Mouse (Mus musculus) cerebellum, adult 11 months (tissue): ENCODE data around the gene Foxa2.

Source experiments
- DNase-seq: peaks from one replicate; pipeline ENCODE4 v3.0.0; 2022

Foxa2 gene

DNA sequence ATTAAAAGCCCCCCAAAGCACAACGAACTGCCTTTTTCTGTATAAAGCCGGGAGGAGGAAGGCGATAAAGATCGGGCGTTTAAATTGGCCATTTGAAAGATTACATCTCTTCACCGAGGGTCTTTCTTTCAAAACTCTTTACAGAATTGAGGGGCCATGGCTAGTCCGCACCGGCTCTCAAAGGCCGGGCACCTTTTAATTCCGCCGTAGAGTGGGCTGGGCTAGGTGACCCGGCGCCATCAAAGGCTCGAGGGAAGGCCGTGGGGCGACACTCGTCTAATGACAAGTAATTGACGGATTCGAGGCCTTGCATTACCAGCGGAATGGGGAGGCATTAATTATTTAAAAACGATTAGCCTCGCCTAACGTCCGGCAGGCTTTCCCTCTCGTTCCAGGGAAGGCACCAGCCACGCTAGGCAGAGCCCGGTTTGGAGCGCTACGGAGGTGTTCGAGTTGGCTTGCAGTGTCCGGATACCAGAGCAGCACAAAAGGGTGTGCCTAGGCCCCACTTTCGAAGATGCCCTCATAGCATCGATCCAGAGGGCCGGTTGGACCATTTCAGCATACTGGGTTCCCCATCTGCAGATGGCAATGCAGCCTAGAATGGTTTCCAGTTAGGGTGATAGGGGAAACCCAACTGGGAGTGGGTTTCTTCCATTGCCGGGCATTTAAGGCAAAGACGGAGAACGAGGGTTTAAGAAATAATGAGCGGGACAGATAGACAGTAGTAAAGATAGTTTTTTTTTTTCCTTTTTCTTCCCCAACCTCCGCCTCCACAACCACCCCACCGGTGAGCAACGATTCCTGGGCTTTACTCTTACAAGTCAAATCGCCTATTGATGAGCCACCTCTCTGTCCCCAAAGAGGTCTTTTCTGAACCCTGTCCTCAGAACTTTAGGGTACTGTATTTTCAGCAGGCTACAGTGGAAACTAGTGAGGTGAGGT is 8.1 kb downstream of the Foxa2 start:
- no peak for DNase-seq

DNA sequence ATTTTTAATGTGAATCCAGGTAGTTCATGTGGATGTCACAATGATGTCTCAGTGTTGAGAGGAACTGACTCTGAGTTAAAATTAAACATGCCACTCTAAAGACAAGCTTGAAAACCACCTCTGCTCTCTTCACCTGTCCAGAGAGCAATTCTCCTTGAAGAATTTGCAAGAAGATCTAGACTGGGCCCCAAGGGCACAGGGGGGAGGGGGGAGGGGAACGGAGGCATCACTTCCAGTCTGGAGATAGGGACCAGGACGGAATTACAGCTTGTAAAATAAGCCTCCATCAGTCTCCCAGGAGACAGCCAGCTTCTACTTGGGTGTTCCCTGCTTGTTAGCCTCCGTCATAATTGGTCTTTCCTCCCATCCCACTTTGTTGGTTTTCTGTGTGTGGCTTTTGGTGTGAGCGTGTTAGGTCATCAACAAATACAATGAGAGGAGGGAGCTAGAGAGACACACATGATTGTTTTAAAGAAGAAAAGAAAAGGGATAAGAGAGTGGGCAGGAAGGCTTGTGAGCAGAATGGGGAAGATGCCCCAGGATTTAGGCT is 10.1 kb downstream of the Foxa2 start:
- no peak for DNase-seq

DNA sequence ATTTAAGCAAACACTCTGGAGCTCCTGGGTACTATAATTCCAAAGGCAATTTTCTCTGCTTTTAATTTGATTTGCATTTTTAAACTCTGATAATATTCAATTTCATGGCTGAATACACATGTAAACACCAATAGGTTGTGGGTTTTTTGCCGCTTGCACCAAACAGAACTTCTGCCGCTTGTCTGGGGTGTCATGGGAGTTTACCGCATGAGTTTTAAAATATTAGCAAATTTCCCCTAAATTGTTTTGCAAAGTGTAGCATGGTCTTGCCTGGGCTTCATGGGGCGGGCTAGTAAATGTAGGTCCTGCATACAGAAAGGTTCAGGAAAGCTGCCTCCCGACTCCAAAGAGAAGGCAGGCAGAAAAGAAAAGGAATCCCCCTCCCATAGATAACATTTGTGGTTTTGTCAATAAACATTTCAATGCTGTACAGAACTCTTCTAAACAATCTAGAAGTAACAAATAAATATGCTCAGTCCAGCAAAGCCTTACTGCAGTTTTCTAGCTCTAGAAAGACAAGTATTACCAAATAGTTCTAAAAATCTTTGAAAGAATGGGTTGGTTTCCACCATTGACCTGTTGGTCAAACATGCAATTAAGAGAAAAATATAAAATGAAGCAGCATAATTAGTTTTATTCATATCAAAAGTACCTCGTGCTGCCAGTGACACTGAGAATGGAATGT is 15.6 kb downstream of the Foxa2 start:
- DNase-seq, result no peak

DNA sequence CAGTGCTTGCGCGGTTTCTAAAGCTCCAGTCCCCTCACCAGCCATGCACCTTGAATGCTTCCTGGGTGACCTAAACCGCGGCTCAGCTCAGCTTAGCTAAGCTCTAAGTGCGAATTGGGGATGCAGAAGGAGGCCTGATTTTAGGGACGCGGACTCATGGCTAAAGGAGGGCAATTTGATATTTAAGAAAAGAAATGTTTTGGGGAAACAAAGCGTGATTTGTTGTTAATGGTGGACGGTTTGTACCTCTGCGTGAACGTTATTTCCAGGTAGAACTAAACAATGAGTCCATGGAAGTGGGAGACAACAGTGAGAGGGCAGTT is 16.2 kb downstream of the Foxa2 start:
- DNase-seq, result no peak

DNA sequence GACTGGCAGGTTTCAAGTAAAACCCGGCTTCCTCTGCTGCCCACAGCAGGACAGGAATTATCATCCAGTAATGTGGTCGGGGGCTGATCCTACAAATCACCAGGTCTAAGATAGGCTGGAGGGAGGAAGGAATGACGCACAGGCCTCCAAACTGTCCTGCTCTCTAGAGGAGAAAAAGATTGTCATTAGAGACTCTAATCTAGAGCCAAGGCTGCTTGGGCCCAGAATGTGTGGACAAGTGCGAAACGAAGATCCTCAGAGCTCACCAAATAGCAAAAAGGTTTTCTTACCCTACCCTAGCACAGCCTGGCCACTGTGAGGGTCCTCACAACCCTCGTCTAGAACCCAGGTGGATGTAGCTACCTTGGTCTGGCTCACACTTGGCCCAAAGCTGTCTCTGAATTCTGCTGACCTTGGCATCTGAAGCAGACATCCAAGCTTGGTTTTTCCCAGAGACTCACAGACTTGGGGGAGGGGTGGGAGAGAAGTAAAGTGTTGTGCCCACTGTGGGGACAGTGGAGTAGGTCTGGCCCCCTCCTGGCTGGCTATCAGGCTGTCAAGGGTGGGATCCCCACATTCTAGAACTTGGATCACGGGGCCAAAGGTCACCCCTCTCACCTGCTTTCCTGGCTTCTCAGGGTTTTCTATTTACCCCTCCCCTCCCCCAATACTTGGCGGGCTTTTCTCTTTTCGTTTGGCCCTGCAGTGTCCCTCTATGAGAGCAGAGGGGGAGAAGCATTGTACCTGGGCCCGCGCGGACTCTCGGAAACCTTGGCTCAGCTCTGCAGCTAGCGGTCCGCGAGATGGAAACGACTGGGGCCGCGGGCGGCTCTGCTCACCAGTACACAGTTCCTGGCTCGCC is 16.8 kb downstream of the Foxa2 start:
- DNase-seq, result no peak

DNA sequence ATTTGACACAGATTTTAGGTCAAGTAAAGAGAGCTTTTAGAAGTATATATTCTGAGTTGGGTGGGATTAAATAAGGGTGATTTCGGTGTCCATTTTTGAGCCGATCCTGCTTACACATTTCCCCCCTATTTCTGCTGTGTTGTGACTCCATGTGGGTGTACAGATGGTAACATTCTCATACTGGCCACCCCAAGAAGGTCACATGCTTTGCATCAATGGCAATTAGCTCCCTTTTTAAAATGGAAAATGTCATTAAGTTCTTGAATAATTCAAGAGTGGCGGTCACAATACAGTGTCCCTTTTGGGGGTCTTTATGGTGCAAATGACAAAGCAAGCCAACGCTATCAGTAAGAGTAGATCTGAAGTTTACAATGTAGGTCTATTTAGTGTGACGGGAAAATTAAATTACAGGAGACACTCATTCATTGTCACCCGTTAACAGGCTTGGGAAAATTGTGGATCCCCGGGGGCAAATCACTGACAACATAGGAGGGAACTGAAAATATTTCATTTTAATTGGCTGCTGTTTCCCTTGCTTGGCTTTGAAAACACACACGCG is 17.6 kb downstream of the Foxa2 start:
- DNase-seq, result no peak

DNA sequence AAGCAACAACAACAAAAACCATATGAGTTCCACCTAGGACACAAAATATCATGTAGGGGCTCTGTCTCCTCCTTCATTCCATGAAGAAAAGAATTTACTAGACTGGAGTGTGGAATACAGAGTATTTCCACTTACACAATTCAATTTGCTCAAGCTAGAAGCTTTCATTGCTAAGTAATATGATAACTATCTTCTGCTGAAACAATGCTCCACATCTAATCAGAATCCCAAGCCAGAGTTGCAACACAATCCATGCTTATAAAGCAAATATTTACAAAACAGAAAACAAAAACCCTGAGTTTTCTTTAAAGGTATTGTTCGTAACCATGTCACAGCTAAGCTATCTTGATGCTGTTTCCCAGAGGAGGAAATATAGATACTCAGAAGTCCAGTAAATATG is 20.4 kb downstream of the Foxa2 start:
- no peak for DNase-seq

DNA sequence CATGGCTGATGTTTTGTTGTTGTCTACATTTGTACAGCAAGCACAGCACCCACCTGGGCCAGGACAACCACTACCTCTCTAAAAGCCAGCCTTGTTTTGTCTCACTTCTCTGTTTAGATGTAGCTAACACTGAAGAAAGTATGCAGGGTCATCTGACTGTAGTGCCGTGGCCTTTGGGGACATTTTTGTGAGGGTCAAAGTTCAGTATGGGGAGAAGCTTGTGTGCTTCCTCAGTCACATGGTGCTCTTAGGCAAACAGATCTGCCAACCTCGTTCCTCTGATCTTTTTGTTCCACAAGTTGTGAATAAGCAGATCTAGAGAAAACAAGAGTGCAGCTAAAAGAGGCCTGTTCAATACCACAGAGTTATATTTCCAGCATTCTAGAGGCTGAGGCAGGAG is 21.3 kb downstream of the Foxa2 start:
- DNase-seq, result no peak

DNA sequence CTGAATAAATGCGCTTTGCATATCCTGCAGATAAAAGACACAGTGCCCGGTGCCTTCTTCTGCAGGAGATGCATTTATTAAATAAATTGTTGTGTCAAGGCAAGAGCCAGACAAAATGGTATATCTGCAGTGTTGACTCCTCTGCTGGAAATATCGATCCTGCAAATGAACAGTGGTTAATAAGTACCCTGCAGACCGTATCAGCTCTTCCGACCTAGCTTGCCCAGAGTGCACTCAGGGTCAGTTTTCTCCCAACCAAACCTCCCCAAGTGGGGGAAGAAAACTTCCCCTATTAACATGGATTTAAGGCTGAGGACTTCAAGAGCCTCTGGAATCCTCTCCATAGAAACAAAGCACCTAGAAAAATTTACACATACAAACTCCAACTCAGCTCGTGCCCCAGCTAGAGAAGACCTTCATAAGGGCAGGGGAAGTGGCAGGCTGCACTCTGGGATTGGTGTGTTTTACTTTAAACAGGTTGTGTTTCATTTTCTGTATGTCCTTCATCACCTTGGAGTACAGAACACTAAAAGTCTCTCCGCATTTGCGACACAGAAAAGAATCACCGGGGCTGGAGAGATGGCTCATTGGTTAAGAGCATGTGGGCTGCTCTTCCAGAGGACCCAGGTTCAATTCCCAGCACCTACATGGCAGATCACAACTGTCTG is 22.4 kb downstream of the Foxa2 start:
- DNase-seq, result no peak

DNA sequence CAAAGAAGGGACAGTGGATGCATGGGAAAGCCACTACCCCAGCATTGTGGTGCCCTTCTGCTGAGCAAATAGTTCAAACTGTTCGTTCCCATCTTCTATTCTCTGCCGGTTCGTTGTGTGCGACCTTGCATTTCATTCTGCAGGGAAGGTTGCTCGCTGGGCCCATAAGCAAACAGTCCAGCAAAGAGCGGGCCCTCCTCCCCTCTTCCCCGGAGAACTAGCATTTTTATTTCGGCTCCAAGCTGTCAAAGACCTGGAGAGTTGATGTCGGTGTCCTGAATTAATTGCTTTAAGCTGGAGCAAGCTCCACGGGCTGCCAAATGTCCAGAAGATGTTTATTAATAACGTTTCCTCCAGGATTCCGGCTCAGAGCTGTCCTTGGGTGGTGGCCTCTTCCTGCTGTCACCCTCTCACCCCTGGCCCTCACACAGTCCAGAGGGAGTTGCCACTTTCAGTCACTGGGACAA is 23.4 kb downstream of the Foxa2 start:
- no peak for DNase-seq

DNA sequence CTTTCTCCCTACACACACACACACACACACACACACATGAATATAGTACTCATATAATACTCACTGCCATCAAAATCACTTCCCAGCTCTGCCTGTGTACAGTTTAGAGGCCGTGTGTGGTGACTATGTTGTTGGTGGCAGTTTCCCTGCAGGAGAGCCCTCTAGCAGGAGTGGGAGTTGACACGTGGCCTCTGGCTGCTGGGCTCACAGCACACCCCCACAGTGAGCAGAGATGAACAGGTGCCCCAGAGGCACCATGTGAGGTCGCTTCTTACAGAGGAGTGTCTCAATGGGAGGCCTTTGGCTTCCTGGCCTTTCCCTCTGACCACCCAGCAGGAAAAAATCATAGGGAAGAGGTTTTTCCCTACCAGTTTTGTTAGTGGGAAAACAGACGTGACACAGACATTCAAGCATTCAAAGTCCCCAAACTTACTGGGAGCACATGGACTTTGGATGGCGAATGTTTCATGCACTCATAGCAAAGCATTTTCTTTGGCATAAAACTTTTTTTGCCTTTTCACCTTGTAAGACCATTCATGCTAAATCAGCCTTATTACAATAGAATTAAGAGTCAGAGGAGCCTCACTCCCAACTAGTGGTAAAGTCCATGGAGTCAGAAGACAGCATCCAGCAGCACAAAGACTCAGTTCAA is 24.7 kb downstream of the Foxa2 start:
- no peak for DNase-seq

DNA sequence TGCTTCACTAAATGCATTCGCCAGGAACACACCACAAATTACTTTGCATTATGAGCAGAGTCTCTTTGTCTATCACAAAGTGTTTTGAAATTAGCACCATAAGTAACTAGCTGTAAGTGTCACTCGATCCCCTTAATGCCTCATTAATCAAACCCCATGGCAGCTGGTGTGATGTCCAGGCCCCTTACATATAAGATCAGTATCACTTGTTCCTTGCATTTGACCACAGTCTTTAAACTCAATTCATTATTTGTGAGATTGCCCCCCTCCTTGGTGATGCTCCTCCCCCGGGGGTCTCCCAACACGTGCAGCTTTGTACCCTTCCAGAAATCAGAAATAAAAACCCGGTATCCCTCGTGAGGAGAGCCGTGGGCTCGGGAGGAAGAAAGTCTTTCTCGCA is 25.8 kb downstream of the Foxa2 start:
- DNase-seq, result no peak

DNA sequence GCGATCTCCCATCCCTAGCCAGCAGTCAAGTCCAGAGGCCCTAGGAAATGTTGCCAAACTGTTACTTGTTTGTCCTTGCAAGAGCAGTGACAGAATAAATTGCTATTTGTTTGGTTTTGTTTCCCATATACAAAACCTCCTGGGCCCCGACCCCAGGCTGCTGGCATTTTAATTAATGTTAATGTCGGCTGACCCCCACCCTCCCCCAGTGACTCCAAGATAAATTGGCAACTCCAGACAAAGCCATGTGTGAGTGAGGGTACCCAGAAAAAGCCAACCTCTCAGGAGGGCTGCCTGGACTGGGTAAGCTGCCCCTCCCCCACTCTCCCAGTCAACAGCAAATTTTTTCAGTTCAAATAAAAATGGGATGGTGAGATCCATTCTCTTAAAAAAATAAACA is 26.6 kb downstream of the Foxa2 start:
- no peak for DNase-seq

DNA sequence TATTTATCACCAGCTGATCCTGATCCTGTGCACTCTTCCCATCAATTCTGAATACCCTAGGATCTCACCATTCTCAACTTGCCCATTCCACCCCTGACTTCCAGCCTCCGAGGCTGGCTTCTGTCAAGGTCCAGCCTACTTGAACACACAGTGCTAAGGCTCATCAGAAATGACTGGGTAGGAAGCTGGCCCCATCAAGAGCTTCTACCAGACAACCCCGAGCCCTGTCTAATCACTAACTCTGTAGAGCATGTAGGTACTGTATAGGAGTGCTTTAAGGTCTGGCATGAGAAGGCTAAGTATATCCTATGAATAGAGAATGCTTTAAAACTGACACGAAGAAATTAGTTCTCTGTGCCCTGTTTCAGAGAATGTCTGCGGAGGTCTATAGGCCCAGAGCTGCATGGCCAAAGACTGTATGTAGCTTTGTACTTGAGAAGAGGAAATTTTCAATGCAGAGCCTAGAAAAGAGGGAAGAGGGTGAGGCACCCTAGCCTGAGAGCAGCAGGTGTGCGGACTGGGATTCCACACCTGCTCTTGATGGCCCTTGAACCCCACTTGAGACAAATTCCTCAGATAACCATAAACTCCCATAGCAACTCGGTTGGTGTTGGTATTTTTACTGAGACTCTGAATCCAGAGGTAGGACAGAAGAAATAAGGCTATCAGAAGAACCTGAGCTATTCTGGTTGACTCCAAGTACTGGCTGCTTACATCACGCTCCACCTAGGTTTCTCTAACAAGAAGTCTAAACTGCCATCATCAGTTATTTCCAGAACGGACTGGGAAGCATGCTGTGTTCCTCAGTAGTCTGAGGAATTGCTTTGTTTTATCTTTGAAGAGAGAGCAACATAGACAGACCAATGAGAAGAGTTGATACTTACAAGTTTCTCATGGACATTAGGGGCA is 28.7 kb downstream of the Foxa2 start:
- no peak for DNase-seq

DNA sequence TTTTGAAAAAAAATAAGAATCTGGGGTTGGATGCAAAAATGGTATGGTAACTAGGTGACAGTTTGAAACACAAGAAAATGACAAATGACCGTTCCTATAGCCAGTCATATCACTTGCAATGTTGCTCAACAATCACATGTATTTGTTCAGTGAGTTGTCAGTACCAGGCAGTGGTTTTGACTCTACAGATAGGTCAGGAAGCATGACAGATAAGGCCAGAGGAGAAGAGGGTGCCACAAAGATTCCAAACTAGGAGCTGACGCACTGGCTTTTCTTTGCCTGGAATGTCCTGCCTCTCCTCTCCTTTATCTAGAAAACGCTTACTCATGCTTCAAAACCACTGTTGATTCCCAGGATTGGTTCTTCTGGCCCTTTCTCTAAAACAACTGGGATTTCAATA is 33.4 kb downstream of the Foxa2 start:
- DNase-seq, result no peak

DNA sequence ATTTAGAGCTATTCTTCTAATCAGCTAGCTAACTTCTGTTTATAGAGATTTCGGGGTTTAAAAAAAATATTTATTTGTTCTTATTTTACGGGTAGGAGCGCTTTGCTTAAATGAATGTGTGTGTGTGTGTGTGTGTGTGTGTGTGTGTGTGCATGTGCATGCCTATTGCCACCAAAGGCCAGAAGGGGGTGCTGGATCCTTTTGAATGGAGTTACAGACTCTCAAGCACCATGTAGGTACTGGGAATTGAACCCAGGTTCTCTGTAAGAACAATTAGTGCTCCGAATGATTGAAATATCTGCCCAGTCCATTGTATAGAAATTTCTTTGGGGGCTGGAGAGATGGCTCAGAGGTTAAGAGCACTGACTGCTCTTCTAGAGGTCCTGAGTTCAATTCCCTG is 37.7 kb downstream of the Foxa2 start:
- DNase-seq, result no peak

DNA sequence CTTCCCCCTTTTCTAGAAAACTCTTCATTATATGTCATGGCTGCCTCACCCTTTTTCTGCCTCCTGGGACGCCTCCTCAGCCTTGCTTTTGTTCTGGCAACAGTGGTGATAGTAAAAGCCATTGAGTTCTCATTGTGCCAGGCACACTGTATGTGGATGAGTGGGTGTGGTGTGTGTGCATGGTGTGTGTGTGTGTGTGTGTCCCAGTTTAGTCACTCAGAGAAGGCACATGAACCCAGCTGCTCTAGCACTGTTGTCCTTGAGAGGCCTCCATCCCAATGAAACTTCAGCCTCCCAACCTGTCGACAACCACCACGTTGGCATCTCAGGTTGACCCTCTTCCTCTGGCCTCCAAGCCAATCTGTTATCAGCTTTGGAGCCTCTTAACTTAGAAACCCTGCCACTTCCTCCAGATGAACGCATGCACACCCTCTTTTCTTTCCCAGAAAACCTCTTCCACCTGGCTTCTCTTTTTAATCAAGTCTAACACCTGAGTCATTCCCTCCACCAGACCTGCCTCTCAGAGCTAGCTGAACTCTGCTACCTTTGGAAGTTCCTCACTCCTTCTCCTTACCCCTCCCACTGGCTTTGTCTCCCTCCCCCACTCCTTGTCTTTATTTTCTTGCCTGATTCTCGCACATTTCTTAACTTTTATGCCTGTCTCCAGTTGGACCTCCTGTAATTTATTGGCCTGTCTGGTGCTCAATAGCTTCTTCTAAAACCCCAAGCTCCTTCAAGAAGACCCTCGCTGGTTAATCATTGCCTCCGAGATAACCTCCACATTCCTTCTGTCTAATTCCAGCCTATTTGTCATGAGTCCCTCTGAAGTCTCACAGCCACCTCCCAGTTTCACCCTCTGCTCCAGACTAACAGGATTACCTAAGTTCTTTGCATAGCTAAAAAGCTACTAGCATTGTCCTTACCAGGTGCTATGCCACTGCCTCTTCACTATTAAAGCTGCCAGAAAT is 41.9 kb downstream of the Foxa2 start:
- no peak for DNase-seq

DNA sequence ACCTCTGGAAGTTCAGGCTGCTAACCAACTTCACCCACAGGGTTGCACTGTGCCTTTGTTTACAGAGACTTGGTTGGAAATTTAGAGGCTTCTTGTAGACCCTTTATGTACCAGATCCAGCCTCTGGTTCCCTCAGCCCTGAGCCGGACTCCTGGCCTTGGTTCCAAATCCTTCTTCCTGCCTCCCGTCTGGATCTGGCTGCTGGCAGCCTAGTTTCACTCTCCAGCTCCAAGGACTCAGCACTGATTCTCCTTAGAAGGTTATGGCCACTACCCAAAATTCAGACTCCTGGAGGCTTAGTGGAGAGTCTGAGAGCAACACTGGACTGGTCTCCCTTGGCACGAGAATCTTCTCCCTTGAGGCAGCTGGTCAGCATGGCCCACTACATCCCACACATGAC is 43.3 kb downstream of the Foxa2 start:
- no peak for DNase-seq

DNA sequence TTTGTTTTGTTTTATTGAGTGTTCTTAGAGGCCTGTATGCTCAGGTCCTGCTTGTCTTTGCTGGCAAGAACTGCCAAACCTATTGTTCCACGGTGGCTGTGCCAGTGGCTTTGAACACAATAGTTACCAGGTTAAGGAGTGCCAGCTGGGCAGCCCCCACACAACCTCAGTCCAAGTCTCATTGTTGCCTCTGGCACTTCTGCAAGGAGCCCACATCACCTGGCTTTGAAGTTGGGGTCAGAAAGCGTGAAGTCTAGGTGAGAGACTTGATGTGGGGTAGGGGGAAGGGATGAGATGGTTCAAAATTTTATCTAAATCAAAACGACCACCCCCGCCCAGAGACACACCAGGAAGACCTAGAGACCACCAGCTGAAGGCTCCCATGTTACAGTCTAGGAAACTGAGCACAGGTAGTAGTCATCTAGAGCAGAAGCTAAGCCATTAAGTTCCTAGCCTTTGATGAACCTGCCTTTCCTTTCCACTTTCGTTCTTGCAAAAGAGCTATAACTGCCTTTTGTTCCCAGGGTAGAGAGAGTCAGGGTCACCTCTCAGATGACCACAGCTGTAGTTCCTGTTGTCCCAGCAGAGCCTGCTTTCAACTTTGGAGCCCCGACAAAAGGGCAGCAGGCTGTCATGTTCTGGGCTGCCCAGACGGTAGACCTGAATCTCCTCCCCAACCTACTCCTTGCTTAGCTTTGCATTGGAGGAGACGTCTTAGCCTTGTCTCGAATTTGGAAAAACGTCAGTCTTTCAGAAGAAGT is 48.4 kb downstream of the Foxa2 start:
- DNase-seq, result no peak
